Mouse (Mus musculus): ENCODE results near the gene Nox4. TPM values are rescaled to one million over a fixed set of nuclear protein-coding genes. Genes with fewer than 3 reads are reported as not detected.

The Nox4 gene
- polyA plus RNA-seq, 1 experiment from 2014 or later = 1.7 TPM

Other genes with a start within 250 kb of the Nox4 start
- gene Vmn2r79, start 250.0 kb upstream of the Nox4 start, polyA plus RNA-seq (2015; fragmentation: Nextera tagmentation; extraction: Ambion mirVana) = not detected in 2 replicates
- not detected in 2 replicates for gene Tyr, start 247.4 kb downstream of the Nox4 start, polyA plus RNA-seq (2015; fragmentation: Nextera tagmentation; extraction: Ambion mirVana)

All from midbrain, embryonic 16.5 days (tissue).